Mouse (Mus musculus) gonadal fat pad, adult 2 months (tissue): ENCODE results near the gene Lhx2. TPM values are rescaled to one million over a fixed set of nuclear protein-coding genes. Genes with fewer than 3 reads are reported as not detected.

Source experiments
- DNase-seq: peaks from one replicate; pipeline ENCODE4 v3.0.0-alpha.2; 2012; ENCODE audit warnings: low read depth
- polyA plus RNA-seq: library from polyadenylated mRNA; depleted of rRNA; stranded (reverse); fragments of >200 nt; gene quantifications from 2 replicates; pipeline ENCODE4 v1.2.3, GENCODE M21; 2012; rRNA removed

Gene Lhx2
- 0.36 and 0.37 TPM in 2 replicates for polyA plus RNA-seq

DNA sequence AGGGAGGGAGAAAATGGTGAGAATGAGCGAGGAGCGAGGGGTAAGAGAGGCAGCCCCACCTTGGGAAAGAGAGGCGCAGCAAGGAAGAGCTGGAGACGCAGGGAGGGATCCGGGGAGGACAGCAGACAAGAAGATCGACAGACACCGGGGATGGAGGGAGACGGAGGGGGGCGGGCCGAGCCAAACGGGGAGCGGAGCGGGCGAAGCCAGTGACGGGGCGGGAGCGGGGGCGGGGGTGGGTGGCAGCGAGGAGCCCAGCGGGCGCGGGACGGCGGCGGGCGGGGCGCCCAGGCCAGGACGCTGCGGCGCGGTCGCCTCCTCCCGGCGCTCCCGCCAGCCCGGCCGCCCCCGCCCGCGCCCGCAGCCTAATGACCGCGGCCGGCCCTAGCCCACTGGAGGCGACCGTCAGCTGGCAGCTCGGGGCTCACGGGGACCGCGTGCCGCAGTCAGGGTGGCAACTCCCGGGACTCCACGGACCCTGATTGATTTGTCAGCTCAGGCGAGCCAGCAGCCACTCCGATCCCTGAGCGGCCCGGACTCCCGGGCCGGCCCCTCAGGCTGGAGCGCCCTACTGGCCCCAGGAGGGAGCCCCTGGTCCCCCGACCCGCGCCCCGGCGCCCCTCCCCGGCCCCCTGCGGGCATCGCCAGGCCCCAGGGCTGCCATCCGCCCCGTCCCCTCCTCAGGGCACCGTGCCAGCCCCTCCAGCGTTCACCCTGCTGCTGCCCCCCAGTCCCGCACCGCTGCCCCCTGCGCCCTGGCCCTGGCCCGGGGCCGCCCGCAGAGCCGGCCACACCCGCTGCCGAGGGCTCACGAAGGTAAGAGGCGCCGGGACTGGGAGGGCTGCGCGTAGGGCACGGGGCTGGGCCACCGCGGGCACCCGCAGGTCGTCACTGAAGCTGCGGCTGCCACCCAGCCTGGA lies at the start of gene Lhx2:
Gene Lhx2, plus strand, starts transcription at position 292 of the 920 bp plus-strand sequence.
- DNase-seq: no peak

DNA sequence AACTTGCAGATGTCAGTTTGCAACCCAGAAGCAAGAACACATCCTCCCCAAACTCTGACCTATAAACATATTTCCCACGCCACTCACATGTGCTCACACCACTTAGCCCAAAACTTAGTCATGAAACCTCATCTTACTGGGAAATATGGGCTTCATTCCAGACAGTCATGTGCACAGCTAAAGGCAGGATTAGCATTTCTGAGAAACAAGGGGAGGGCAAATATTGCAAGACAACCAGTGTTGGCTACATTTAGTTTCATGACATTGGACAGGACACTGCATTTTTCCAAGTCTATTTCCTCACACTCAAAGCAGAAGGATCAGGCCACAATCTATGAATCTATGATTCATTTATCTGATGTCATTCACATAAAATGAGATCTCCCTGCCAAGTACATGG lies 47.6 kb upstream of the Lhx2 start:
- DNase-seq: no peak

GRCm38 (mm10) chr2:38295939-38296338 lies 43.1 kb upstream of the Lhx2 start:
- DNase-seq: no peak

DNA sequence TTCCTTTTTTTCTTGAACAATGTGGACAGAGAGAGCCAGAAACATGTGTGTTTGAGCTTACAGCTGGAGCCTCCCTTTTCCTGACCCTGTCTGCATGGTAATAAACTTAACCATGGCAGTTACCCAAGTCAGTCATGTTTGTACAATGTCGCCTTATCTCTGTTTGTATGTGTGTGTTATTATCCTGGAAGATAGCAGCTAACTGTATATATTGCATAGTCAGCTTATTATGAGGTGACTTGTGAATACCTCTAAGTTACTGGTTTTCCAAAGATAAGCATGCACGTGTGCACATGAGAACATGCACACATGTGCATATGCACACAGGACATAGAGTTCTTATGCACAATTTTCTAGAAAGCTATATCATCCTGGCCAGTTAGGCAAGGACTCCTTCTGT lies 38.1 kb upstream of the Lhx2 start:
- no peak for DNase-seq

- no peak for DNase-seq
These were observed 33.9 kb upstream of the Lhx2 start for GRCm38 (mm10) chr2:38305152-38305551.

GRCm38 (mm10) chr2:38312921-38313320 lies 26.2 kb upstream of the Lhx2 start:
- DNase-seq: no peak

- DNase-seq: no peak
These were observed 25.7 kb upstream of the Lhx2 start for GRCm38 (mm10) chr2:38313399-38313798.

GRCm38 (mm10) chr2:38319086-38319485 lies 20.0 kb upstream of the Lhx2 start:
- DNase-seq: no peak

- no peak for DNase-seq
These were observed 18.2 kb upstream of the Lhx2 start for GRCm38 (mm10) chr2:38320911-38321310.

- no peak for DNase-seq
These were observed 15.7 kb upstream of the Lhx2 start for GRCm38 (mm10) chr2:38323380-38323779.

DNA sequence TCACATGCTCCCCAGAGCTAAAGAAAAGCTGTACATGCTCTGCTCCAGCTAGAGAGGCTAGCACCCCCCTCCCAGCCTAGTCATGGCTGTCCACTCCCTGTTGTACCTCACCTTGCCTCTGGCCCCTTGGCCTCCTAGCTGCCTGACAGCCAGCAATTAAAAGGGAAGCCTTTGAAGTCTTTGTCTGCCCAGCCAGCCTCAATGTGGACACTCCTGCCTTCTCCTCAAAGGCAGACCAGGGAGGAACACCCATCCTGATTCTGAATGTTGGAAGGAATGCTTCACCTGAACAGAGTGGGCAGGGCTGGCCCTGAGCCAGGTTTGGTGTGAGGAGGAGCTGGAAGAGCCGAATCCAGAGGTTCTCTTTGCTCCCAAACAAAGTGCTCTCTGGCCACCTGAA lies 12.4 kb upstream of the Lhx2 start:
- DNase-seq: no peak

- DNase-seq: no peak
These were observed 5.4 kb upstream of the Lhx2 start for GRCm38 (mm10) chr2:38333586-38334119.

DNA sequence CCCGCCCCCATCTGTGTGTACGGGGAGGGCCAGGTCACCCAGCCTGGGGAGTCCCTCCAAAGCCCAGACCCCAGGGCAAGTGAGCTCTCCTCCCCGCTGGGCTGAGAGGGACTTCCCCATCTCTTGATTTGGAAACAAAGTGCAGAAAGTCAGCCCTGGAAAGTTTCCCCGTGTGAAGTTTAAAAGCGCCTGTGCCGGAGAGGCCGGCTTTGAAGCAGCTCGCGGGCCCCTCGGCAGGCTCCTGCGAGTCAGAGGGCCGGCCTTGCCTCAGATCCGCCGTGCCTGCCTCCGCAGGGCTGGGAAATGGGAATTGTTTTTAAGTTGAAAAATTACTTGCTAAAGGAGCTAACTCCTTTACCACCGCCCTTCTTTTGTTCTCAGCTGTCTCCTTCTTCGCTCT lies 2.5 kb upstream of the Lhx2 start:
- DNase-seq: no peak

DNA sequence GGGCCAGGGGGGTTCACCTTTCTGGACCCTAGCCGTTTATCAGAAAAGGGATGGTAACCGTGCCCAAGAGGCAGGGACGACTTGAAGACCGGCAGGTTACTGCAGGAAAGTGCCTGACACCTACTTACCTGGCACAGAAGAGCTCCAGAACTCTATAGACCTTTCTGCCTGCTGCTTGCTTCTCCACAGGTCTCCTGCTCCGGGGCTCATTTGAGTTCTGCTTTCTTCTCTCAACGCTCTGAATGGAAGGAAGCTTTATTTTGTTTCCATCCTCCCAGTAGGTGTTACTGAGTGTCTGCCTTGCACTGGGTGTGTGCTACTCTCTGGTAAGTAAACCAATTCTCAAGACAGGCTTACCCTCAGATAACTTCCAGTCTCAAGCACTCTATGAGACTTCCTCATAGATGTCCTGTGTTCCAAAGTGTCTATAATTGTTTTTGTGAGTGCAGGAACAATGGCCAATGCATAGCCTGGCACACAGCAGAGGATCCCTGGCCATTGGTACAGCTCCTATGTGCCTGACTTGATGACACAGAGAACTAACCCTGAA lies 1.9 kb upstream of the Lhx2 start:
- no peak for DNase-seq

DNA sequence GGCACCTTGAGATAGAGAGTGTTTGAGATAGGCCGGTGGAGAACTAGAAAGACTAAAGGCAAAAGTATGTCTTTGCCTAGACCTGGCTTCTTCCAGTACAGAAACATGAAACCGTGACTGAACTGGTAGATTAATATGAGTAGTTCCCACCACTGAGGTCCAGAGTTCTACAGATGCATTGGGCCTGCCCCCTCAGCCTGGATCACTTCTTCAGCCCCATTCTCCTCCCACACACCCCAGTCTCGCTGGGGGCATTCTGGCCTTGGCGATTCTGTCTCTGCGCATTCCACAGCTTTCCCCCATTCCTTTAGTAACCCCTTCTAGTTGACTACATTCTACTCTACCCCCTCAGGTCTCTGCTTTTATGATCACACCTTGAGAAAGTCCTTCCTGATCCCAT lies 1.4 kb upstream of the Lhx2 start:
- no peak for DNase-seq

GRCm38 (mm10) chr2:38338348-38338932 lies 641 bp upstream of the Lhx2 start:
- DNase-seq: no peak

DNA sequence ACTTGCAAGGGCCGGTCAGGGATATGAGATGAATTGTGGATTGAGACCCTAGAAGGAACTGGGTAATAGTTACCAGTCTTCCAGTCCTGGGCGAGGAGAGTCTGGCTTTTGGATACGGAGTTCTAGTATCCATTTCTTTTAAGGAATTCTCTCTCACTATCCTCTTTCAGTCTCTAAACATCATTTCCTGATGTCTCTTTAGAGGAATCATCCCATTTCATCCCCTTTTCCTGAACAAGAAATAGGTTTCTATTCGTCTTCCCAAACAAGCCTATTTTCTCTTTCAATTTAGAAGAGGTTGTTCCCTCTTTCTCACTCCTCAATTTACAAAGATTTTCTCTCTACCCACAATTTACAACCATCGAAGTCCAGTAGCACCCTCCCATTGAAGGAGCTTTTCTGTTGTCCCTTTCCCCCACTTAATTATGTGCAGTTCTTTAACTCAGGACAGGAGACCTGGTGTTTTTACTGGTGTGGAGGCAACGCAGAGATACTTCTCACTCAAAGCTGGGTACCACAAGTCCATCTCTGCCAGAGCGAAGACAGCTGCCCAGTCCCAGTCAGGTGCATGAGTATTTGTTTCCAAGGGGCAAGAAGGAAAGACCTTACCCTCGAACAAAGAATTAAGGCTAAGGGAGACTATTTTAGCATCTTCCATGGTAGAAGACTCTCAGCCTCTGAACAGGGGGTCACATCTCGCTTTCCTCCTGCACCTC lies 987 bp downstream of the Lhx2 start:
- no peak for DNase-seq

DNA sequence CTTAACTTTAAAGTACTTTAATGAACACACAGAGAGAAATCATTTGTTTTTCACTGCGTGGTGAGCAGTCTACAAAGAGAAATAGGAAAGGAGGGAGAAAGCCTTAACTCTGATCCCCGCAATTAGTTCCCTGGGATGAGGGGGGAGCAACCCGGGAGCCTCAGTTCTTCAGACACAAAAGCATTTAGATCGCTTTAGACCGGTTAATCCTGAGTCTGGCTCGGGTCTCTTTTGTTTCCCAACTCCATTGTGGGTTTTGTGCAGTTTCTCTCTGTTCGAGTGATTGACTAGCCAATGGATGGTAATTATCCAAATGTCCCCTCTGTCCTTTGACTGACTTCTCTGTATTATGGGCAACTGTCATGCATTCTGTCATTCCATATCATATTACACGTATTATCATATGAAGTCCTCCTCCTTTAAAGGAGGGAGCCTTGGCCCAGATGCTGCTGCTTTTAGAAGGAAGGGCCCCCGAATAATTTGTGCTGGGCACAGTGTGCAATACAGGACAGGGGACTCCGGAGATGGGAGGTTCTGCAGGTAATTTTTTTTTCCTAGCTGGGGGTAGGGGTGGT lies 1.6 kb downstream of the Lhx2 start:
- no peak for DNase-seq

- DNase-seq: no peak
These were observed 4.5 kb downstream of the Lhx2 start for GRCm38 (mm10) chr2:38343573-38343972.

DNA sequence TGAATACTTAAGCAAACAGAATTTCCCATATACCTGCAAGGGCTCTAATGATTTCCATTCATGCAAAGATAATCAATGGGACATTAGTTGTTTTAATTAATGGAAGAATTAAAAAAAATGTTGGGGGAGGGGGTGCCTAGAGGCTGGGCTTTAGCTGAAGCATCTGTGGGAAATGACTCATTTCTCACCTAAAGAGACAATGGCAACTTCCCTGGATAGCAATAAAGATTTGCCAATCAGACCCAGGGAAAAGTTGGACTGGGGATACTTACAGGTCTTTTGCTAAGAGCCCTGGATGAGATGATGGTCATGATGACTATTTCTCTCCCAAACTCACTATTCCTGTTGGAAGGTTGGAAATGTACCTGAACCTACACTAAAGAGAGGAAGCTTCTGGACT lies 5.6 kb downstream of the Lhx2 start:
- DNase-seq: no peak

DNA sequence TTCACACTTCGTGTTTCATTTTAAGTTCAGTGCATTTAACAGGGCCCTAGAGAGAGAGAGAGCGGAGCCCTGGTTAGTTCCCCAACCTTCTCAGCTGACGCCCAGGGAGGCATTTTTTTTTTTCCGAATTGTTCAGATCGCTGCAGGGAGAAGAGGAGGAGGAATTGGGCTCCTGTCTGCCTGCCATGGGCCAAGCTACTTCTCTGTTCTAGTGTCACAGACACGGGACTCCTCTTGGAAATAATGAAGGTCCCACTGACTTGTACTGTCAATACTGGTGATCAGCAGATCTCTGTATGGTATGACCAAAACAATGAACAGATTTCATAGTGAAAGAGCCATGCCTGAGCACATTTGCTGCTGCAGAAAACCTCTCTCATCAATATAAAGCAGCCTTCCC lies 7.3 kb downstream of the Lhx2 start:
- DNase-seq: no peak
